Mouse (Mus musculus): ENCODE data around the gene Gm11042. TPM values are rescaled to one million over a fixed set of nuclear protein-coding genes. Genes with fewer than 3 reads are reported as not detected.

The Gm11042 gene
- total and polyA plus RNA-seq, 3 experiments: not detected

DNA sequence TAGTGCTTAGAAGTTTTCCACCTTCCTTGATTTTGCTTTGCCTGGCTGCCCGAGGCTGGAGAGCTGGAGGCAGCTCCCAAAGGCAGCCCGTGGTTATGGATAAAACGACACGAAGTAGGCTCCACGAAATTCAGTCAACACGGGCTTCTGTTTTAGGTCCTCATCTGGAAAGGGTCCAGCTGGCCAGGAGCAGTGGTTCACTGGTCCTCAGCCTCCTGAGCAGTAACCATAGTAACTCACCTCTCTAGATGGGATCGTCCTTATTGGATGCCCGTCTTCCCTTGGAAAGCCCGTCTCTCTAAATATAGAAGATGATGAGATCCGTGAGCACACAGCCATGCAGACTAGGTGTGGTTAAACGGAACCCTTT lies 31.5 kb downstream of the Gm11042 start:
- Histone ChIP-seq H3K4me1 (ENCODE audit: control insufficient read depth in 1 of 2, insufficient read depth in 2 of 2, low read length in 2 of 2) (no peaks in the 10 kb centered on the region), H3K27me3 (ENCODE audit: control insufficient read depth in 1 of 2, insufficient read depth in 2 of 2, low read length in 2 of 2) (no peaks in the 10 kb centered on the region), H3K9ac (ENCODE audit: control insufficient read depth, low read depth, low read length, poor library complexity, severe bottlenecking) (no peak overlapping the region), H3K4me3 (ENCODE audit: control insufficient read depth in 1 of 2, insufficient read depth in 1 of 2, low read depth in 2 of 2, low read length in 2 of 2) (no peak overlapping the region), H3K79me2 (ENCODE audit: control insufficient read depth, insufficient read depth, low read length, poor library complexity) (no peaks in the 10 kb centered on the region), H3K9me3 (replicated peaks; ENCODE audit: insufficient read depth, low read length) (no peaks in the 10 kb centered on the region), H3K27ac (ENCODE audit: control insufficient read depth, low read depth, low read length) (no peak overlapping the region), H3K36me3 (ENCODE audit: control insufficient read depth in 1 of 2, insufficient read depth in 2 of 2, low read length in 2 of 2) (no peaks in the 10 kb centered on the region)
- no peak for DNase-seq (ENCODE audit: low read depth, low spot score)
- no peak for TF ChIP-seq MXI1 (IDR thresholded peaks at IDR 0.05; ENCODE audit: low read depth, low read length)
- no peak for TF ChIP-seq CHD1 (IDR thresholded peaks at IDR 0.05; ENCODE audit: low read depth, low read length)
- TF ChIP-seq ZNF384 (IDR thresholded peaks at IDR 0.05; ENCODE audit: low read depth, low read length): no peak
- TF ChIP-seq GATA1 (IDR thresholded peaks at IDR 0.05; ENCODE audit: low read depth, low read length): no peak
- TF ChIP-seq ZKSCAN1 (IDR thresholded peaks at IDR 0.05; ENCODE audit: low read depth, low read length): no peak
- TF ChIP-seq BHLHE40 (IDR thresholded peaks at IDR 0.05; ENCODE audit: borderline replicate concordance, low read depth, low read length): no peak
- TF ChIP-seq GABPA (IDR thresholded peaks at IDR 0.05; ENCODE audit: low read depth, low read length): no peak
- TF ChIP-seq RAD21 (IDR thresholded peaks at IDR 0.05; ENCODE audit: low read depth, low read length): no peak
- no peak for TF ChIP-seq CHD2 (IDR thresholded peaks at IDR 0.05; ENCODE audit: low read length)
- TF ChIP-seq CTCF (IDR thresholded peaks at IDR 0.05 in 2 of 3, conservative IDR thresholded peaks at IDR 0.05 in 1 of 3; ENCODE audit: control insufficient read depth in 1 of 3, insufficient read depth in 1 of 3, low read depth in 2 of 3, low read length in 3 of 3, poor library complexity in 1 of 3, severe bottlenecking in 1 of 3): no peak
- TF ChIP-seq MAZ (IDR thresholded peaks at IDR 0.05; ENCODE audit: low read depth, low read length): no peak
- no peak for TF ChIP-seq UBTF (IDR thresholded peaks at IDR 0.05; ENCODE audit: borderline replicate concordance, insufficient read depth, low read depth, low read length)
- no peak for TF ChIP-seq USF1 (IDR thresholded peaks at IDR 0.05; ENCODE audit: low read depth, low read length)
- TF ChIP-seq POLR2AphosphoS5 (IDR thresholded peaks at IDR 0.05; ENCODE audit: borderline replicate concordance, low read depth, low read length): no peak
- no peak for TF ChIP-seq USF2 (IDR thresholded peaks at IDR 0.05; ENCODE audit: borderline replicate concordance in 1 of 2, insufficient read depth in 1 of 2, low read depth in 1 of 2, low read length in 2 of 2)

- H3K4me1 ChIP-seq (ENCODE audit: control insufficient read depth in 1 of 2, insufficient read depth in 2 of 2, low read length in 2 of 2): no peaks in the 10 kb centered on the region
- no peak for TF ChIP-seq ETS1 (IDR thresholded peaks at IDR 0.05; ENCODE audit: low read depth, low read length)
- TF ChIP-seq MYC (IDR thresholded peaks at IDR 0.05; ENCODE audit: low read depth, low read length): no peak
- TF ChIP-seq ZKSCAN1 (IDR thresholded peaks at IDR 0.05; ENCODE audit: low read depth, low read length): no peak
- TF ChIP-seq SMC3 (IDR thresholded peaks at IDR 0.05; ENCODE audit: low read depth, low read length): no peak
- no peak for TF ChIP-seq GABPA (IDR thresholded peaks at IDR 0.05; ENCODE audit: low read depth, low read length)
- TF ChIP-seq RCOR1 (IDR thresholded peaks at IDR 0.05; ENCODE audit: low read depth, low read length): no peak
- H3K36me3 ChIP-seq (ENCODE audit: control insufficient read depth in 1 of 2, insufficient read depth in 2 of 2, low read length in 2 of 2): no peaks in the 10 kb centered on the region
- H3K27ac ChIP-seq (ENCODE audit: control insufficient read depth, low read depth, low read length): no peak overlapping the region
- no peaks in the 10 kb centered on the region for H3K27me3 ChIP-seq (ENCODE audit: control insufficient read depth in 1 of 2, insufficient read depth in 2 of 2, low read length in 2 of 2)
- H3K9me3 ChIP-seq (replicated peaks; ENCODE audit: insufficient read depth, low read length): no peaks in the 10 kb centered on the region
- no peak overlapping the region for H3K9ac ChIP-seq (ENCODE audit: control insufficient read depth, low read depth, low read length, poor library complexity, severe bottlenecking)
- H3K4me3 ChIP-seq (ENCODE audit: control insufficient read depth in 1 of 2, insufficient read depth in 1 of 2, low read depth in 2 of 2, low read length in 2 of 2): no peak overlapping the region
- DNase-seq (ENCODE audit: low read depth, low spot score): no peak
- H3K79me2 ChIP-seq (ENCODE audit: control insufficient read depth, insufficient read depth, low read length, poor library complexity): no peaks in the 10 kb centered on the region
These were observed 32.0 kb downstream of the Gm11042 start for GRCm38 (mm10) chr12:74284020-74284684.

All from MEL (cell line).